Mouse (Mus musculus) large intestine, adult 2 months (tissue): ENCODE data around the gene Tmem147. TPM values are rescaled to one million over a fixed set of nuclear protein-coding genes. Genes with fewer than 3 reads are reported as not detected.
"Not testable (repeated sequence)": the region's sequence is repeated elsewhere in the genome, so short reads cannot be mapped to it uniquely, and the experiment has no call there.

ENCODE experiments used
- DNase-seq: peaks from one replicate; pipeline ENCODE4 v3.0.0-alpha.2; 2012; ENCODE audit warnings: low read depth, low spot score
- WGBS: fragments of 180-500 bp; shearing (Covaris S2); methylation state at CpG from one replicate; pipeline ENCODE4 v1.1.7; 2018; 5-methylcytosine and 5-hydroxymethylcytosine counted together
- polyA plus RNA-seq: library from polyadenylated mRNA; depleted of rRNA; stranded (reverse); fragments of >200 nt; gene quantifications from 2 replicates; pipeline ENCODE4 v1.2.3, GENCODE M21; 2012; rRNA removed

Gene Tmem147
- 227 and 258 TPM in 2 replicates for polyA plus RNA-seq

DNA sequence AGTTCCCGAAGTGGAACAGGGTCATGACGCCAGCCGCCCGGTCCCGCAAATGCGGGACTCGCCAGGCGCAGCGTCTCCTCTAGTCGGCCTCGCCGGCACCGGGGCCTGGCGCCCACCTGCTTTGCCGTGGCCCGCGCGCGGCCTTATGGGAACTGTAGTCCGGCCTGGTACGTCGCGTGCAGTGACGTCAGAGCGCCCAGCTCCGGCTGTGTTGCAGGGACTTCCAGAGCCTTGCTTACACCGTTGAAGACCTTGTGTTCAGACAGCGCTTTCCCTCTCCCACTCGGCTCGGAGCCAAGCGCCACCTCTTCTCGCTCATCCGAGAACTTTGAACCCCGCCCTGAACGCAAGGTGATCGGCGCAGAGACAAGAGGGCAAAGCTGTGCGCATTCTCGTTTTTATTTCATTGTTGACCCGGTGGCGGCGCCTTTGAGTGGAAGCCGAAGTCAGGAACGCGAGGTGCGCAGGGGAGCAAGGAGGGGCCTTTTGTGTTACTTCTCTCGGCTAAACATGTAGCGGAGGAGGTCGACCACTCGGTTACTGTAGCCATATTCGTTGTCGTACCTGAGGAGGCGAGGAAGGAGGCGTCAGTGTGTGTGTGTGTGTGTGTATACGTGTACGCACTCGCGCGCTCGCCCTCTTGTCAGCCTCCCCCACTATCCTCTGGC, at the start of gene Tmem147:
Gene Tmem147, minus strand, starts transcription at position 145 of the 668 bp plus-strand sequence.
- DNase-seq = peak; percentile 97
- under 1% methylated on average over 60 of the region's 60 CpGs for WGBS

DNA sequence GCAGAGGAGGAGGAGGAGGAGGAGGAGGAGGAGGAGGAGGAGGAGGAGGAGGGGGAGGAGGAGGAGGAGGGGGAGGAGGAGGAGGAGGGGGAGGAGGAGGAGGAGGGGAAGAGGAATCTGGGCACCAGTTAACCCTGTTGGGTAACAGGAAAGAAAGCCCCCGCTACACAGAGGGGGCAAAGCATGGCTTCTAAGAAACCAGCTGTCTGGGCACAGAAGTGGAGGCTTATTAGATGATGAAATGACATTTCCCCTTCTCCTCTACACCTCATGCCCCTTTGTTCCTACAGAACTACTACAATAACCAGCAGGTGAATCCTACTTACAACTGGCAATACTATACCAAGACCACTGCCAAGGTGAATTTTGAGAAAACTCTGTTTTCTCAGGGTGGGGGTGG, 48.6 kb upstream of the Tmem147 start:
- no peak for DNase-seq
- 88% methylated on average over 1 of the region's 1 CpGs for WGBS

DNA sequence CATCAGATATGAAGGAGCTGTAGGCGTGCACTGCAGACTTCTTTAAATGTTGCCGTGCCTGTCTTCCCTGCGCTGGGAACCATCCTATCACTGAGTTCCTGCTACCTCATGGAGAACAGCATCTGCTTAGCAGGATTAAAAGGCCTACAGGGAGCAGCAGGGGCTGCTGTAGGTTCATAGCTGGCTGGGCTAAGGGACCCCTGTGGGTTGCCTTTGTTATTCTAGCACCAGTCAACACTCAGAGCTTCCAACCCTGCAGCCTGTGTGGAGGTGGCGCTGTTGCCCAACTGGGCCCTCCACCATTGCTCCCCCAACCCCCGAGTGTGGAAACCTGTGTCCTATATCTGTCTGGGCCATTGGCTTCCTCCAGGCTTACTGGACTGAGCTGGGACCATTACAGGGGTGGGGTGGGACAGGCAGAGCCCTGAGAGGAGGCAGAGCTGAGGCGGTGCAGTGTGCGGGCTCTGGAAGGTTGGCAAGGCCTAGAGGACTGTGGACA, 47.8 kb upstream of the Tmem147 start:
- DNase-seq = no peak
- 85% methylated on average over 7 of the region's 7 CpGs for WGBS

GRCm38 (mm10) chr7:30776104-30776503, 46.8 kb upstream of the Tmem147 start:
- WGBS = 46% methylated on average over 9 of the region's 9 CpGs
- no peak for DNase-seq

DNA sequence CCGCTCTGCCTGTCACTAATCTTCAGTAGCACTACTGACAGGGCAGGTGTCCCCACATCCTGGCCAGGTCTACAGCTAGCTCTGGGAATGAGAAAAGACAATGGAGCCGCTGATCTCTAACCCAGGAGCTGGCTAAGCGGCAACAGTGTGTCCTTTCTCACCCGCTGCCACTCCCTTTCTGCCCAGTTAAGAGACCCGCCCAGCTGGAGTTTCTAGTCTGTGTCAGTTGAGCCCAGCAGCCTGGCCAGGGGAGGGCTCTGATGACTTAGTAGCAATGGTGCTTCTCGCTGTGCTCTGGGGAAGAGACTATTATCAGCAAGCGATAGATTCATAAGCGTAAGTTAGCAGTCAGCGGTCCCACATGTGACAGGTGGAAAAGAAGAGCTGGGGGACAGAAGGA, 39.9 kb upstream of the Tmem147 start:
- WGBS = 11% methylated on average over 9 of the region's 9 CpGs
- DNase-seq = peak; percentile 43

DNA sequence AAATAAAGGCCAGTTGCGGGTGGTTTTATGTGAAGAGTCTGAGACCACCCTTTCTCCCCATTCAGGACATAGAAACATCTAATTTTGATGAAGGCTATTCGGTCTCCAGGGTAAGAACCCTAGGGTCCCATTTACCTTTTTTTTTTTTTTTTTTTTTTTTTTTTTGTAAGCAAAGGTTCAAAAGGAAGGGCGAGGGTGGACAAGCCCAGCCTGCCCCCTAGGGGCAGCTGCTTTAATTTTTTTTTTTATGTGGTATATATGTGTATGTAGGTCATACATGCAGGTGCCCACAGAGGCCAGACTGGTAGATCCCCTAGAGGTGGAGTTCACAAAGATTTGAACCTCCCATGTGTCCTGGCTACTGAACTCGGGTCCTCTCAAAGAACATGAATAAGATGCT, 37.1 kb upstream of the Tmem147 start:
- DNase-seq = no peak
- WGBS = 90% methylated on average over 4 of the region's 4 CpGs

- whole genome bisulfite sequencing = 56% methylated on average over 11 of the region's 11 CpGs
- DNase-seq = no peak
Observed at GRCm38 (mm10) chr7:30765173-30765572, 35.8 kb upstream of the Tmem147 start.

GRCm38 (mm10) chr7:30763456-30763855, 34.1 kb upstream of the Tmem147 start, which contains the start of gene Dmkn:
Gene Dmkn (plus strand): TSS chr7:30763756.
- whole genome bisulfite sequencing = 47% methylated on average over 5 of the region's 5 CpGs
- DNase-seq = no peak

DNA sequence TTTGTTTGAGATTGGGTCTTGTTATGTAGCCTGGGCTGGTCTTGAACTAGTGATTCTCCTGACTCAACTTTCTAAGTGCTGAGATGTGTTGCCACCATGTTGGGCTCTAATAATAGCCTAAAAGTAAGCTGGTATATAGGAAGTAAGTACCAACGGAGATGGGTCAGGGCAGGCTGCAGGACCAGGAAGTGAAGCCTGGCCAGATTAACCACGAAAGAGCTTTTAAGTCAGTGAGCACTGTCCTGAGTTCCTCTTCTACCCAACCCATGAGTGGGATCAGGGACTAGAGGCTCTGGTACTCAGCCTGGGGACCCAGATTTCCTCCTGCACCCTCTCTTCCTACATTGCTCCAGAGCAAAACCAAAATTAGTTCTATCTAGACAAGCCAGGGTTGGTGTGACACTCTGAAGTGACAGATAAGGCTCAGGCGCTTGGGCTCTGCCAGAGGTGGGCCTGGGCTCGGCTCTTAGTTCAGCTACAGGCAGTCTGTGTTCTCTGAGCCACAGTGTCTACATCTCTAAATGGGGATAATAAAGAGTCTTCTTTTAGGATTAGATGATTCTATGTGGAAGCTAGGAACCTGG, 32.5 kb upstream of the Tmem147 start:
- 74% methylated on average over 4 of the region's 4 CpGs for WGBS
- no peak for DNase-seq

DNA sequence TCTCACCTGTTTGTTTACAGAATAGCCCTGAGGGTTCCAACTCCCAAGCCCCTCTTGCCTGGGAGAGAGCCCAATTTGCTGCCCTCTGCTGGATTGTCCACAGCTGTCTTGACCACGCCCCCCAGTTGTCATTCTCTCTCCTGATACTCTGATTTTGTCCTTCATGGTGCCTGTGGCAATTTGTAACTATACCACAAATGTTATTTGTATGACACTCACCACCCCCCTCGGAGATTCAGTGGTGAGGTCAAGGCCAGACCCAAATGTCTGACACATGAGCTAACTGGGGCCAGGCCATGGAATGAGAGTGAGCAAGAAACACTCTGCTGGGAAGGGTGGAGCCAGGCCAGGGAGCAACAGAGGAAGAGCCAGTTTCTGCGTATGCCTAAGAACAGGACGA, 29.5 kb upstream of the Tmem147 start:
- DNase-seq = no peak
- WGBS = 13% methylated on average over 4 of the region's 4 CpGs

GRCm38 (mm10) chr7:30757001-30757400, 27.7 kb upstream of the Tmem147 start:
- DNase-seq = no peak
- WGBS = 87% methylated on average over 2 of the region's 3 CpGs

DNA sequence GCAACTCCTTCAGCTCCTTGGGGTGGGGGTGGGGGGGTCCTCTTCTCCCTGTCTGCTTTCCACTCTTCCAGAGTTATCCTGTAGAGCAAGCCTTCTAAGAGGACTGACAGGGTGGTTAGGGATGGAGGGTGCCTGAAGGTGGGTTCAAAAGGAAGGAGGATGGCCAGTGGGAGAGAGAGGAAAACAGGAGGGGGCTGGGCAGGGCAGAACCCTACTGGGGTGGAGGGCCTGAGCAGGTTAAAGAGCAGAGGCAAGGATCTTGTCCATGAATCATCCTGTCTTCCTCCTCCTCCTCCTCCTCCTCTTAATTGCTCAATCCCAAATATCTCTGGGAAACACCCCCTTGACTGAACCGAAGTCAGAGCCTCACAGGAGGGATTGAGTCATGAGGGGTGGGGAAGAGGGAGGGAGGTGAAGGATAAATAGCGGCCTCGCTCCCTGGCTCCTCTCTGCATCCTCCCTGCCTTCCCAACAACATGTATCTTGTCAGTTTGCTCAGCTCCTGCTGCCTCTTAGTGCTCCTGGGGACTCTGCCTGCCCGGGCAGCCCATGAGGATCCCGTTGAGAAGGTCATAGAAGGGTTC, 21.8 kb upstream of the Tmem147 start, which contains the start of gene Sbsn:
Gene Sbsn, plus strand, starts transcription at position 386 of the 584 bp plus-strand sequence.
- no peak for DNase-seq
- 64% methylated on average over 5 of the region's 5 CpGs for WGBS

- WGBS = 54% methylated on average over 13 of the region's 13 CpGs
Observed at GRCm38 (mm10) chr7:30749824-30750606, 20.7 kb upstream of the Tmem147 start.

DNA sequence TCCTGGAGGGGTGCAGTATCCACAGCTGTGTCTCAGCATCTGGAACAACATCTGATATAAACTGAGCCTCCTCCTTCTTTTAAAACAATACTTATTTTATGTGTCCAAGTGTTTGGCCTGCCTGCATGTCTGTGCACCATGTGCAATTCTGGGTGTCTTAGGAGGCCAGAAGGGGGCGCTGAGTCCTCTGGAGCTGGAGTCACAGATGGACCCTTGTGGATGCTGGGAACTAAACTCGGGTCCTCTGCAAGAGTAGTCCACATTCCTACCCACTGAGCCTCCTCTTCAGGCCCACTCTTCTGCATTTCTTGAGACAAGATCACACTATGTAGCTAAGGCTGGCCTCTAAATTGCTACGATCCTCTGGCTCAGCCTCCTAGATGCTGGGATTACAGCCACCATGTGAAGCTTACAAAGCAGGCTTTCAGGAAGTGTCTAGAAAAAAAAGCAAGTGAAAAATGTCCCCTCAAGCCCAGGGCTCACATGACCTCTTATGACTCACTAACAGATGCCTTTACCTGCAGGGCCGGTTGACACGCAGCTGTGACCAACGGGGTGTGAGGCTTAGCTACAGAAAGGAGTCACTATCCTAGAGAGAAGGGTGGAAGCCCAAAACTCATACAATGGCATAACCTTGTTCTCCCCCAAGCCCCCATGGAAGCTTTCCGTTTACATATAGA, 18.3 kb upstream of the Tmem147 start:
- WGBS = 87% methylated on average over 7 of the region's 7 CpGs
- no peak for DNase-seq

More at GRCm38 (mm10) chr7:30749824-30750606, 20.7 kb upstream of the Tmem147 start:
- no peak for DNase-seq

GRCm38 (mm10) chr7:30744022-30744598, 14.8 kb upstream of the Tmem147 start:
- 20% methylated on average over 4 of the region's 4 CpGs for WGBS
- DNase-seq = no peak

GRCm38 (mm10) chr7:30743617-30744016, 14.3 kb upstream of the Tmem147 start, which contains the start of gene Gapdhs:
Gene Gapdhs (minus strand): TSS chr7:30743681.
- DNase-seq = not testable (repeated sequence)
- 92% methylated on average over 4 of the region's 4 CpGs for WGBS

- not testable (repeated sequence) for DNase-seq
- 86% methylated on average over 2 of the region's 2 CpGs for WGBS
Observed at GRCm38 (mm10) chr7:30742570-30742969, 13.2 kb upstream of the Tmem147 start.

DNA sequence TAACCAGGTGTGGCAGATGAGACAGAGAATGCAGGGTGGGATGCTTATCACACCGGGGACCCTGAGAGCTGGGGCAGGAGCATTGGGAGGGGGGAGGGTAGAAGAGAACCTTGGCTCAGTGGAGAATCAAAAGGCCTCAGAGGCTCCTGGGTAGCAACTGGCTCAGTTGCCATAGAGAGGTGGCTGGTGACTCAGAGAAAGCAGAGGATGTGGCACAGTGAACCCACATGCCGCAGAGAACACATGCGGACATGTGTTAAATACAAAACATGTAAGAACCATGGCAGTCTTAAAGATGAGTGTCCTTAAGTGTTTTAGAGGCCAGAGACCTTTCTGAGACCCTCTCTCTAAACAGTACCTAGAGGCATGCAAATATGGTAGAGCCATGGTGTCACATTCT, 6.9 kb upstream of the Tmem147 start:
- DNase-seq = no peak
- WGBS = 89% methylated on average over 3 of the region's 3 CpGs
